Mouse (Mus musculus) heart, embryonic 12.5 days (tissue): ENCODE measurements around the gene Hemk1. TPM values are rescaled to one million over a fixed set of nuclear protein-coding genes. Genes with fewer than 3 reads are reported as not detected.

Experiments
- ATAC-seq: fragments of 200-750 bp; cut with Nextera tagmentation; 2 replicates; pipeline ENCODE4 v1.8.0; 2017; ENCODE audit warnings: moderate TSS enrichment, moderate library complexity; ENCODE audit not compliant: insufficient number of reproducible peaks, low FRiP score
- H3K27ac ChIP-seq: fragments of 300-500 bp; sonication (generic); 2 replicates; pipeline ENCODE4 v1.5.1; 2016; ENCODE audit warnings: mild to moderate bottlenecking, moderate library complexity; ENCODE audit not compliant: poor library complexity, severe bottlenecking
- H3K27me3 ChIP-seq: fragments of 300-500 bp; sonication (generic); replicated peaks from 2 replicates; pipeline ENCODE4 v1.6.1; 2016; ENCODE audit warnings: mild to moderate bottlenecking, moderate library complexity
- H3K36me3 ChIP-seq: fragments of 300-500 bp; sonication (generic); 2 replicates; pipeline ENCODE4 v1.6.1; 2016; ENCODE audit warnings: mild to moderate bottlenecking, moderate library complexity
- H3K4me1 ChIP-seq: fragments of 300-500 bp; sonication (generic); replicated peaks from 2 replicates; pipeline ENCODE4 v1.6.1; 2016; ENCODE audit warnings: mild to moderate bottlenecking
- H3K4me2 ChIP-seq: fragments of 300-500 bp; sonication (generic); 2 replicates; pipeline ENCODE4 v1.6.1; 2016; ENCODE audit warnings: mild to moderate bottlenecking, moderate library complexity
- H3K4me3 ChIP-seq: fragments of 300-500 bp; sonication (generic); 2 replicates; pipeline ENCODE4 v1.5.1; 2016; ENCODE audit warnings: mild to moderate bottlenecking
- H3K9ac ChIP-seq: fragments of 300-500 bp; sonication (generic); 2 replicates; pipeline ENCODE4 v1.6.1; 2016; ENCODE audit warnings: mild to moderate bottlenecking, moderate library complexity
- H3K9me3 ChIP-seq: fragments of 300-500 bp; sonication (generic); replicated peaks from 2 replicates; pipeline ENCODE4 v1.6.1; 2016; ENCODE audit warnings: mild to moderate bottlenecking, moderate library complexity
- WGBS: fragments of 180-500 bp; shearing (Covaris S2); methylation state at CpG from one replicate; pipeline ENCODE4 v1.1.7; 2016; 5-methylcytosine and 5-hydroxymethylcytosine counted together
- polyA plus RNA-seq: library from polyadenylated mRNA; unstranded; fragments of >200 nt; fragmentation: Nextera tagmentation; extraction: Ambion mirVana; gene quantifications from 2 replicates; pipeline ENCODE4 v1.2.1, GENCODE M21; 2016

The Hemk1 gene
- polyA plus RNA-seq, 1 experiment from 2014 or later, result 11.4 TPM

DNA sequence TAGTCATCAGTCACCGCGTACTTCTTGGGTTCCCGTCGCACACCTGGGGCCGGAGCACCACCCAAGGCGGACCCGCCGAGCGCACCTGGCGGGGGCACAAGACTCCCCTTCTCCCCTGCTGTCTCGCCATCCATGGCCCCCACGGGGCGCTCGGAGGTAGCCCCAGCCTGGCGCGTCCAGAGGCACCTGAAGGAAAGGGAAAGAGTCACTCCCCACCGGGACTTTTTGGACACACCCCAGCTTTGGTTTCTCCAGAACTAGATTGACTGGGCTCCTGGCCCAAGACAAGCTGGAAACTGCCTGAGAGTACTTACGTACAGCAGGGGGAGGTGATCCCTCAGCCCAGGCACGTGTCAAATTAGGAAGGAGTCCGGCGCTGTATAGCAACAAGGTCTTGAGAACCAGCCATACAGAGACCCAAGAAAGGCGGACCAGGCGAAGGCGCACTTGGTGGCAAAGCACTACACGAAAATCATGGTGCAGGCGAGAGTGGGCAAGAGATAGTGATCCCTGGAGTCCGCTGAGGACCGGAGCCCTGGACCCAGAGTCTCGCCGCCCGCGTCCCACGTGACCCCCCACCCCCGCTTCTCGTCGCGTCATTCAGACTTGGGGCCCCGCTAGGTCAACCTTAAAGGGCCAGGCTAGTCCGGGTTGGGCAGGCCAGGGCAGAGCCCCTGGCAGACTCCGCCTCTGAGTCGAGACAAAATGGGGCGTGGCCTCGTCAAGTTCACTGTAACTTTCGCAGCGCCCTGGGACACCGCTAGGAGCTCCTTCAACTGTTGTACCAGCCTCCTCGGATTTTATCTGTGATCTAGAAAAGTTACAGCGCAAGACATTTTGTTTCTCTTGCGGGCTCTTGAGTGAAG lies 48.7 kb downstream of the Hemk1 start, which contains the start of gene Mapkapk3:
Gene Mapkapk3 (minus strand): TSS at position 667 of the 866 bp plus-strand sequence.
- peak within 1 kb of the TSS; percentile 58 for H3K4me3 ChIP-seq
- ATAC-seq, result peak; percentile 92
- peak within 1 kb of the TSS; percentile 69 for H3K9ac ChIP-seq
- H3K27ac ChIP-seq, result 0 out of 2 replicates have a peak within 1 kb of the TSS, but pooled peaks have one; percentile 9
- H3K27me3 ChIP-seq, result 0 out of 2 replicates have a peak, but pooled peaks cover 6% of the 10 kb centered on the region
- H3K9me3 ChIP-seq, result no peaks in the 10 kb centered on the region
- no peaks in the 10 kb centered on the region for H3K36me3 ChIP-seq
- 3% methylated on average over 49 of the region's 49 CpGs for WGBS
- peak within 1 kb of the TSS; percentile 95 for H3K4me2 ChIP-seq
- peaks cover 17% of the 10 kb centered on the region for H3K4me1 ChIP-seq

DNA sequence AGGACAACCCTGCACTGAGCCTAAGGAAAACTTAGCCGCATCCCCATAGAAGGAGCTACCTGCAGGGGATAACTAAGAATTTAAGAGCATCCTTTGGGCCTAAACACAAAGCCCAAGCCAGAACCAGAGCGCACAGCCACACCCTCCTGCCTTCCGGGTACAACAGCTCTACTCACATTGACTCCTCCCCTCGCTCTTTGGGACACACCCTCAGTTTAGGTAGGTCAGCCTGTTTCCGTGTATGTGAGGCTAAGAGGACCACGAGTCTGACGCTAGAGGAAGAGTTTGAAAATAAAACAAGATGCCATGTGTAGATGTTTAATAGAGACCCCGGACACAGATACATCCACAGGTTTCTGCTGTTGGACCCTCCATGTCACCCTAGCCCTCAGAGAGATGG lies 49.4 kb downstream of the Hemk1 start:
- 32% methylated on average over 8 of the region's 8 CpGs for WGBS
- H3K9me3 ChIP-seq, result no peaks in the 10 kb centered on the region
- H3K9ac ChIP-seq, result 0 out of 2 replicates have a peak overlapping the region, but pooled peaks have one; percentile 69
- H3K36me3 ChIP-seq, result no peaks in the 10 kb centered on the region
- peak; percentile 63; the same call in 1 of the 2 replicates for ATAC-seq
- H3K27me3 ChIP-seq, result 0 out of 2 replicates have a peak, but pooled peaks cover 6% of the 10 kb centered on the region
- peaks cover 17% of the 10 kb centered on the region for H3K4me1 ChIP-seq
- peak overlapping the region; percentile 95 for H3K4me2 ChIP-seq
- peak overlapping the region; percentile 58 for H3K4me3 ChIP-seq
- H3K27ac ChIP-seq, result 0 out of 2 replicates have a peak overlapping the region, but pooled peaks have one; percentile 9

DNA sequence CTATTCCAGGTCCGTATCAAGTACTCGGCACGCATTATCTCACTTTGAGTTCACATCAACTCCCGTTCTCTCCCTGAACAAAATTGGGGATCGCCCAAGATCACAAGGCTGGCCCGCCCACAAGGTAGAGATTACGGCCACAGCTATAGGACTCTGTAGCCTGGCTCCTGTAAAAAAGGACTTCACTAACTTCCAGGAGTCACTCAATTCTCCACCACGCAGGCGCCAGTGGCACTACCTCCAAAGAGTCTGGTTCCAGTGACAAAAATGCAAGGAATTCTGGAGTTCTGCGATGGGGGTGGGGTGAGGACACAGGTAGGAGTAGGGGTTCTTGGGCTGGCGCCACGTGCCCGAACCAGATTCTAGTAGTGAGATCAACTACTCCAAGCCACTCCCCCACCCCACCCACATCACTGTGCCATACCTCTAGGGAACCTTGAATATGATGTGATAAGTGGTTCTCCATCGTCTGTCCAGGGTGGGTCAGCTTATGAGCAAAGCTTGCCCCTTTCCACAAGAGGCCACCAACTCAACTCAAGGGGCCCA lies 50.0 kb downstream of the Hemk1 start:
- 81% methylated on average over 14 of the region's 14 CpGs for WGBS
- Histone ChIP-seq H3K4me2 (peak overlapping the region; percentile 95; the same call in 1 of the 2 replicates), H3K4me3 (no peak overlapping the region), H3K9ac (no peak overlapping the region), H3K36me3 (no peaks in the 10 kb centered on the region), H3K9me3 (no peaks in the 10 kb centered on the region), H3K4me1 (peaks cover 17% of the 10 kb centered on the region), H3K27ac (no peak overlapping the region), H3K27me3 (0 out of 2 replicates have a peak, but pooled peaks cover 5% of the 10 kb centered on the region)
- no peak for ATAC-seq

DNA sequence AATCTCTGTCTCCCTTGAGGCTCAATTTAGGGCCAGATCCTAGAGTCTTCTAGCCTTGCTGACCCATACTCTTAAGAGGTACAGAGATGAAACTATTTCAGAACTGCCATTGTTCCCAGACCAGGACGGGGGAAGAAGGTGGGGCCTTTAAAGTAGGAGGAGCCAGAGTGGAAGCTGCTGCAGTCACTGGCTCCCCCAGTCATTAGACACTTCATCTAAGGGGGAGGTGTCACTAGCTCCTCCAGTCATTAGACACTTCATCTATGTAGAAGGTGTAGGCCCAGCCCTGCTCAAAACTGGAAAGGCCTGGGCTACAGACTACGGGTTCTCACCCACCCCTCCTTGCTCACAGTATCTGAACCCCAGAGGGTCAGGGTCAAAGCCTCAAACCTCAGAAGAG lies 50.9 kb downstream of the Hemk1 start:
- ATAC-seq, result no peak
- WGBS, result 75% methylated on average over 2 of the region's 2 CpGs
- no peak overlapping the region for H3K9ac ChIP-seq

DNA sequence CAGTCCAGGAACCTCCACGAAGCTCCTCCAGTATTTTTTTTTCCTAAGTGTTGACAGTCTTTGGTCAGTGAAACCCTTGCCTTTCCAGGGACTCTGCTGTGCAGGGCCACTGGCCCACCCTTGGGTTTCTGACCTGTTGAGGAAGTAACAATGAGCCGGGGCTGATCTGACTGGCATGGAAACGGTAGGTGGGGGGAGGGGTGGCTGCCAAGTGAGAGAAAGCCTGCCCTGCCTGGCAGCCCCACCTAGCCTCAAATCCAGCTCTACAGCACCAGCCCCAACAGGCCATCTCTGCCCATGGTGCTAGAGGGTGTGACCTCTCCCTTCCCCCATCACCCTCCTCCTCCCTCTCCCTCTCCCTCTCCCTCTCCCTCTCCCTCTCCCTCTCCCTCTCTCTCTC lies 53.1 kb downstream of the Hemk1 start:
- H3K4me2 ChIP-seq, result no peak overlapping the region
- H3K4me1 ChIP-seq, result peaks cover 16% of the 10 kb centered on the region
- WGBS, result 13% methylated on average over 3 of the region's 3 CpGs
- H3K9ac ChIP-seq, result no peak overlapping the region
- H3K36me3 ChIP-seq, result no peaks in the 10 kb centered on the region
- H3K9me3 ChIP-seq, result no peaks in the 10 kb centered on the region
- H3K4me3 ChIP-seq, result no peak overlapping the region
- H3K27me3 ChIP-seq, result peaks cover 7% of the 10 kb centered on the region; the same call in 1 of the 2 replicates
- ATAC-seq, result no peak
- H3K27ac ChIP-seq, result no peak overlapping the region

More for the DNA sequence above, 50.9 kb downstream of the Hemk1 start:
- H3K27ac ChIP-seq, result no peak overlapping the region
- no peaks in the 10 kb centered on the region for H3K27me3 ChIP-seq
- no peak overlapping the region for H3K4me3 ChIP-seq
- no peak overlapping the region for H3K4me2 ChIP-seq
- peaks cover 12% of the 10 kb centered on the region for H3K4me1 ChIP-seq
- H3K36me3 ChIP-seq, result no peaks in the 10 kb centered on the region
- no peaks in the 10 kb centered on the region for H3K9me3 ChIP-seq

DNA sequence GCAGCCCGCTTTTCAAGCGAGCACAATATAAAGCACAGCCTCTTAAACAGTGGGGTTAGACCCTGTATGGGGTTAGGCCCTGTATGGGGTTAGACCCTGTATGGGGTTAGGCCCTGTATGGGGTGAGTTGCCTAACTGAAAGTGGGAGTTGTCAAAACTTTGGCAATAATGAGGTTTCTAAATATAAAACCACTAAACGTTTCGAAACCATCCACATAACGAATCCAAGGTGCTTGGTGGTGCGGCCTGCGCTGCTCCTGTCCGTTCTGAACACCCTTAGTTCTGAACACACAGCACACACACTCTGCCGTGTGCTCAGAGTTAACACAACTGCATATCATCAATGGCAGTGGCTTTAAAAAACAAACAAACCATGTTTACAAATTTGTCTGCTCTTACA lies 55.2 kb downstream of the Hemk1 start:
- no peak for ATAC-seq
- Histone ChIP-seq H3K9me3 (no peaks in the 10 kb centered on the region), H3K4me3 (no peak overlapping the region), H3K4me1 (peaks cover 23% of the 10 kb centered on the region), H3K27me3 (peaks cover 10% of the 10 kb centered on the region; the same call in 1 of the 2 replicates), H3K36me3 (no peaks in the 10 kb centered on the region), H3K9ac (no peak overlapping the region), H3K27ac (no peak overlapping the region), H3K4me2 (no peak overlapping the region)
- WGBS, result 91% methylated on average over 9 of the region's 9 CpGs

DNA sequence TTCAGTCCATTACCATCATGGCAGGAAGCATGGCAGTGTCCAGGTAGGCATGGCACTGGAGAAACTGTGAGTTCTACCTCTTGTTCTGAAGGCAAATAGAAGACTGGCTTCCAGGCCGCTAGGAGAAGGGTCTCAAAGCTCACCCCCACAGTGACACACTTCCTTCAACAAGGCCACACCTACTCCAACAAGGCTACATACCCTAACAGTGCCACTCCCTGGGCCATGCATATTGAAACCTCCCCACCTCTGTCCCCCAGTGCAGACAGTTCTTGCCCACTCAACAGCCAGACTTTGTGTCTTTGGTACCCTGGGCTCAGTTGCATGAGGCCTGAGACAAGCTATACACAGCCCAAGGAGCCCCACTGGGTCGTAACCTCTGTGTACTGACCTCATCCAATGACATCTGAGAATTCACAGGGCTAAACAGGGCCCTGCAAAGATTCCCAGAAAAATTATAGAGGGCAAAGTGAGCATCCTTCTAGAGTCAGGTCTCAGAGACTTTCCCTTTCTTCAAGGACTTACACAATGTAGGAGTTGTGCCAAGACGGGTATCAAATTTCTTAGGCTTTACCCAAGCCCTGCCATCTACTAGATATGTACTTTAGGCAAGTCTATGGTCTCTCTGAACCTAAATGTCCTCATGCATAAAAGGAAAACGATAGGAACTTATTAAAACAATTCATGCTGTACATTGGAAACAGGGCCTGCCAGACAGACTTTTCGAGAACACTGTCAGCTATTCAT lies 56.7 kb downstream of the Hemk1 start:
- Histone ChIP-seq H3K9ac (no peak overlapping the region), H3K36me3 (no peaks in the 10 kb centered on the region), H3K4me3 (no peak overlapping the region), H3K9me3 (no peaks in the 10 kb centered on the region), H3K4me1 (peaks cover 23% of the 10 kb centered on the region), H3K27ac (no peak overlapping the region), H3K4me2 (no peak overlapping the region), H3K27me3 (peaks cover 10% of the 10 kb centered on the region; the same call in 1 of the 2 replicates)
- no peak for ATAC-seq
- WGBS, result 80% methylated on average over 5 of the region's 5 CpGs

DNA sequence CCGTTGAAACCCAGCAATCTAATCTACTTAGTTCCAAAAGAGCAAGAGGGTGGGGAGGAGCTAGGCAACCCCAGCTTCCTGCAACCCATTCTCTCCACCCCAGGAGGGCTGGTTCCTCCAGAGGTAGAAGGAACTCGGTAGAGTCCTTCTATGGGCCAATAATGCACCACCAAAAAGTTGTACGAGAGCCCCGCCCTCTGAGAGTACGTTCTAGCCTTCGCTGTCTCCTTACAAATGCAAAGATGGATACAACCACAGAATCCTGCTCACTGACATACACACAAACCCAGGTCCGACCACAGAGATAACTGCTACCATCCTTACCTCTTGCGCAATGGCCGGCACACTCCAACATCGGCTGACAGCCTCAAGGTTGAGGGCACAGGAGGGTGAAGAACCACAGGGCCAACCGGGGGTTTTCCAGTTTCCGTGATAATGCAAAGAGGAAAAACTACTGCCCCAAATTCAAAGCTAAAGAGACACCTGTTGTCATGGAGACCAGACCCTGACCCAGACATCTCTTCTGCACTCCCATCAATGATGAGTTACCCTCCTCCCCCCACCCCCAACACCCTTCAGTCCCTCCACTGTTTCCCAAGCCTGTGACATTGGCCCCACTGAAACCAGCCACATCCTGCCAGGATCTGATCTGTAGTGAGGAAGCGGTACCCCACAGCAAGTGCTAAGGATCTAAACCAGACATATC lies 57.7 kb downstream of the Hemk1 start:
- no peaks in the 10 kb centered on the region for H3K9me3 ChIP-seq
- no peak overlapping the region for H3K27ac ChIP-seq
- H3K36me3 ChIP-seq, result no peaks in the 10 kb centered on the region
- 32% methylated on average over 13 of the region's 13 CpGs for WGBS
- no peak overlapping the region; the same call in 1 of the 2 replicates for H3K9ac ChIP-seq
- 0 out of 2 replicates have a peak overlapping the region, but pooled peaks have one; percentile 5 for H3K4me3 ChIP-seq
- H3K4me2 ChIP-seq, result peak overlapping the region; percentile 52
- ATAC-seq, result 0 out of 2 replicates have a peak, but pooled peaks have one; percentile 10
- H3K27me3 ChIP-seq, result peaks cover 10% of the 10 kb centered on the region; the same call in 1 of the 2 replicates
- peaks cover 23% of the 10 kb centered on the region for H3K4me1 ChIP-seq

DNA sequence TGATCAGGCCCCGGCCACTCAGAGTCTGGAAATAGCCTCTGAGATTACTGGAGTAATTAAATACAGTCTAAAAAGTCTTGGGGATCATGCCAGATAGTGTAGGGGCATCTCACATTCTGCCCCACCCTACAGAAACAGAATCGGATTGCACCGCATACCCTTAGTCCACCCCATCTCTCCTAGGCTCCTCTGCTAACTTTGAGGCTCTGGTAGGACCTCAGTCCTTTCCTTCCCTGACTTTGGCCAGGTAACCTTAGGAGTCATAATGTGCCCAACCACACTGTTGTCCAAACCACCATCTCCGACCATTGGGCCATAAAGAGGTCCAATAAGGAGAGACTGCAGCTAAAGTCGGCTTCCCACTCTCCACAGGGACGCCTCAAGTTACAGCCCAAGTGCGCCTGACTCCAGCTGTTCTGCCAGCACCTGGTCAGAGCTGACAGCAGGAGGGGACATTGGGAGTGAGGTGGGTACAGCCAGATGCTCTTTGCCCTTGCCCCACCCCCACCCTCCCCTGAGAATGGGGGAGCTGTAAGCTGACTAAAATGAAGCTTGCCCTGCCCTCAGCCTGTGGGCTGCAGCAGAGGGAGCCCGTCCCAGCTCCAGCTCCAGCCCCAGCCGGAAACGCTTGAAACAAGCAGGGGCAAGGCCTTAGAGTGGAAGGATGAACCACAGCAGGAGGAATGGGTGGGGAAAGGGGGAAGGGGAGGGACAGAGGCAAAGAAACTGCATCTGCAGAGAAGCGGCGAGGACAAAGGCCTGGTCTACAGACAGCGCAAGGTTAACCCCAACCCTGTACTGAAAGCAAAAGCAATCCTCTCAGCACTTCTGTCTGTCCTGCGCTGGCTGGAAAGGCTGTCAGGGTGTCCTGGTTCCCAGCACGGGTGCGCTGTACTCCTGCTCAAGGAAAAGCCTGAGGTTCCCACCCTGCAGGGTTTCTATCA lies 58.5 kb downstream of the Hemk1 start:
- H3K4me2 ChIP-seq, result peak overlapping the region; percentile 52
- 0 out of 2 replicates have a peak overlapping the region, but pooled peaks have one; percentile 5 for H3K4me3 ChIP-seq
- H3K9me3 ChIP-seq, result no peaks in the 10 kb centered on the region
- H3K4me1 ChIP-seq, result peaks cover 23% of the 10 kb centered on the region
- H3K36me3 ChIP-seq, result no peaks in the 10 kb centered on the region
- H3K27ac ChIP-seq, result no peak overlapping the region
- H3K27me3 ChIP-seq, result peaks cover 10% of the 10 kb centered on the region; the same call in 1 of the 2 replicates
- no peak overlapping the region; the same call in 1 of the 2 replicates for H3K9ac ChIP-seq
- WGBS, result 21% methylated on average over 16 of the region's 16 CpGs
- ATAC-seq, result peak; percentile 70; the same call in 1 of the 2 replicates
